Mouse (Mus musculus) frontal cortex, postnatal 14 days (tissue): ENCODE results near the gene Vmn1r46.
"Not testable (repeated sequence)": the region's sequence is repeated elsewhere in the genome, so short reads cannot be mapped to it uniquely, and the experiment has no call there.

Source experiments
- DNase-seq, 2 experiments: peaks; one replicate each; pipeline ENCODE4 v3.0.0; 2022; ENCODE audit warnings: low spot score in 2 of 2

The Vmn1r46 gene

GRCm38 (mm10) chr6:89969013-89969412, at the start of gene Vmn1r46:
Vmn1r46 (plus strand) TSS chr6:89969313.
- DNase-seq, result no peak

DNA sequence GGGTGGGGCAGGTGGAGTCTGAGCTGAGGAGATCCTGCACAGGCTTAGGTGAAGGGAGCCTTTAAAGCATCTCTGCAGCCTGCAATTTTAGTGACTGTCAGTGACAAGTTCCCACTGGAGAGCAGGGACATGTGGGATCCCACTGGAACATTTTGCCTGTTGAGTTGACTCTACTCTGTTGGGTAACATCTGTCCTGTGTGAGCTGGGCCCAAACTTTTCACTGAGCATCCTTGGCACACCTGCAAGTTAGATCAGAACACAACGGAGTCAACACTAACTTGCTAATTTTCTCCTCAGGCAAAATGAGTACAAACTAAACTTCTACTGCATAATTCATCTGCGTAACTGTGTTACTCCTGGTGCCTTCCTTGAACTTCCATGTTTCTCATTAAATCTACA, 28.6 kb upstream of the Vmn1r46 start, which contains the start of gene Vmn1r45:
Gene Vmn1r45, minus strand, starts transcription at position 101 of the 400 bp plus-strand sequence.
- not testable (repeated sequence) for DNase-seq

GRCm38 (mm10) chr6:89940926-89941325, 28.2 kb upstream of the Vmn1r46 start:
- no peak for DNase-seq

- DNase-seq, result no peak
Measured at GRCm38 (mm10) chr6:89953556-89953955, 15.6 kb upstream of the Vmn1r46 start.

- DNase-seq, result no peak
Measured at GRCm38 (mm10) chr6:89966341-89966740, 2.8 kb upstream of the Vmn1r46 start.

GRCm38 (mm10) chr6:89985989-89986388, 16.9 kb downstream of the Vmn1r46 start:
- DNase-seq, result no peak

GRCm38 (mm10) chr6:90015847-90016246, 46.7 kb downstream of the Vmn1r46 start, which contains the start of gene Vmn1r47:
Vmn1r47 (plus strand) TSS chr6:90016147.
- DNase-seq, result not testable (repeated sequence)
